ENCODE assay signal across 9 mouse cellular contexts in genomic region chr10:78168792-78169191, GRCm38 (mm10). TPM values are rescaled to one million over a fixed set of nuclear protein-coding genes. Genes with fewer than 3 reads are reported as not detected.
DNase-seq lines count a peak whose midpoint lies in the region; ATAC-seq and TF ChIP-seq lines count a peak whose summit lies in the region.
"Had no signal": no experiment of that assay in that cellular context is flagged by ENCODE, and none has a peak within 500 bp of the region (broad histone marks: within the 10 kb centered on the region; RNA-seq: fewer than 3 reads in every experiment).

No protein-coding gene starts in this region.

- no peak for ATAC-seq in forebrain, embryonic 12.5 days (ENCODE audit: low FRiP score)
- ATAC-seq in liver, embryonic 11.5 days (replicated peaks; ENCODE audit: low FRiP score): no peak

- peak overlapping the region; percentile 92 for H3ac ChIP-seq in C2C12 (ENCODE audit: control insufficient read depth, insufficient read length, low read depth)

- H3K4me1 ChIP-seq in forebrain, embryonic 12.5 days: peaks cover 19% of the 10 kb centered on the region
- peaks cover 14% of the 10 kb centered on the region for H3K4me1 ChIP-seq in liver, embryonic 11.5 days (replicated peaks; ENCODE audit: control insufficient read depth, insufficient read depth, low read length)

- H3K36me3 ChIP-seq in C2C12 (ENCODE audit: control insufficient read depth, insufficient read depth): peaks cover 36% of the 10 kb centered on the region
- peaks cover 62% of the 10 kb centered on the region for H3K36me3 ChIP-seq in forebrain, embryonic 12.5 days (replicated peaks)
- H3K36me3 ChIP-seq in liver, embryonic 11.5 days (ENCODE audit: control insufficient read depth, insufficient read depth, low read length): peaks cover 43% of the 10 kb centered on the region

- no peak for DNase-seq in gastrocnemius, adult 2 months
- no peak for DNase-seq in gastrocnemius, adult 8-10 months (ENCODE audit: low spot score in 2 of 2)
- no peak for DNase-seq in liver, embryonic 11.5 days (ENCODE audit: low spot score)
- DNase-seq in right cerebral cortex, postnatal 14 days: no peak
- no peak for DNase-seq in frontal cortex, postnatal 10 days (ENCODE audit: low spot score in 2 of 2)
- no peak for DNase-seq in layer of hippocampus, postnatal 10 days (ENCODE audit: low spot score in 2 of 2)
- DNase-seq: retina, postnatal 1 day had no signal

- no peaks in the 10 kb centered on the region for H3K9me3 ChIP-seq in forebrain, embryonic 12.5 days
- H3K9me3 ChIP-seq in liver, embryonic 11.5 days (ENCODE audit: control insufficient read depth, low read length): no peaks in the 10 kb centered on the region

- H3K4me3 ChIP-seq in gastrocnemius, adult 2 months: peak overlapping the region; percentile 92
- peak overlapping the region; percentile 59 for H3K4me3 ChIP-seq in C2C12 (ENCODE audit: insufficient read depth, poor library complexity, severe bottlenecking)
- peak overlapping the region; percentile 82 for H3K4me3 ChIP-seq in forebrain, embryonic 12.5 days (replicated peaks)
- peak overlapping the region; percentile 91 for H3K4me3 ChIP-seq in liver, embryonic 11.5 days (ENCODE audit: low read depth, low read length)

- TF ChIP-seq CTCF in gastrocnemius, adult 2 months (IDR thresholded peaks at IDR 0.05): no peak
- TF ChIP-seq CTCF in C2C12 (IDR thresholded peaks at IDR 0.05; ENCODE audit: control insufficient read depth, insufficient read depth, insufficient read length): no peak

- H3K9ac ChIP-seq in forebrain, embryonic 12.5 days: peak overlapping the region; percentile 79
- peak overlapping the region; percentile 91 for H3K9ac ChIP-seq in liver, embryonic 11.5 days (ENCODE audit: low read depth, low read length)

- H3K27me3 ChIP-seq in C2C12 (ENCODE audit: control insufficient read depth, insufficient read depth, insufficient read length): no peaks in the 10 kb centered on the region
- no peaks in the 10 kb centered on the region for H3K27me3 ChIP-seq in forebrain, embryonic 12.5 days
- no peaks in the 10 kb centered on the region for H3K27me3 ChIP-seq in liver, embryonic 11.5 days (replicated peaks; ENCODE audit: control insufficient read depth, insufficient read depth, low read length)

- intact Hi-C loops in gastrocnemius, adult 2 months (cut with DNase I): loop anchor here (5.0 kb wide), 1 partner anchor 546 kb away; the partner anchor contains the start of gene Ube2g2

- peak overlapping the region; percentile 98 for H3K27ac ChIP-seq in gastrocnemius, adult 2 months
- H3K27ac ChIP-seq in forebrain, embryonic 12.5 days: no peak overlapping the region
- H3K27ac ChIP-seq in liver, embryonic 11.5 days (ENCODE audit: low read depth, low read length): 0 out of 2 replicates have a peak overlapping the region, but pooled peaks have one; percentile 36

- H3K4me2 ChIP-seq in forebrain, embryonic 12.5 days: peak overlapping the region; percentile 91
- peak overlapping the region; percentile 94 for H3K4me2 ChIP-seq in liver, embryonic 11.5 days

- 90% methylated on average over 11 of the region's 11 CpGs for WGBS in forebrain, embryonic 12.5 days
- 81% methylated on average over 11 of the region's 11 CpGs for WGBS in liver, embryonic 11.5 days

- H3K79me3 ChIP-seq in C2C12 (ENCODE audit: low read depth): no peaks in the 10 kb centered on the region

- peaks cover 8% of the 10 kb centered on the region for H3K79me2 ChIP-seq in C2C12 (ENCODE audit: control insufficient read depth, insufficient read depth)

TF ChIP-seq in C2C12, 6 proteins besides CTCF, POLR2A, EP300 and RAD21:
- TF ChIP-seq MYOG (IDR thresholded peaks at IDR 0.05; ENCODE audit: control insufficient read depth, extremely low read depth, insufficient read length): no peak
- no peak for TF ChIP-seq CEBPB (IDR thresholded peaks at IDR 0.05; ENCODE audit: low read depth)
- no peak for TF ChIP-seq MAX (IDR thresholded peaks at IDR 0.05)
- no peak for TF ChIP-seq MYOD1 (IDR thresholded peaks at IDR 0.05; ENCODE audit: control insufficient read depth, insufficient read length, low read depth)
- TF ChIP-seq FOSL1 (IDR thresholded peaks at IDR 0.05; ENCODE audit: insufficient read depth, low read length, poor library complexity, severe bottlenecking): no peak
- TF ChIP-seq USF1 (IDR thresholded peaks at IDR 0.05; ENCODE audit: low read depth): no peak

RNA-seq across cellular contexts. Expression of gene D10Jhu81e, which starts 0.8 kb away (rescaled TPM):
- total RNA-seq in gastrocnemius, adult 2 months (2021): 100 to 1,000 TPM; 231 to 289 TPM
- total RNA-seq in gastrocnemius, adult 8-10 months (2022): 100 to 1,000 TPM; 250 to 278 (median 260) TPM
- polyA plus RNA-seq in C2C12 (2012; fragmentation: generic; extraction: Trizol): 38.0 TPM
- 17.4 and 23.9 TPM in 2 replicates for polyA plus RNA-seq in forebrain, embryonic 12.5 days (2016; fragmentation: Nextera tagmentation; extraction: Ambion mirVana)
- polyA plus RNA-seq in liver, embryonic 11.5 days (2014; fragmentation: Nextera tagmentation; extraction: Ambion mirVana): 22.9 and 24.3 TPM in 2 replicates
- total RNA-seq in layer of hippocampus, postnatal 10 days (2021): 10 to 100 TPM; 90.8 to 97.1 TPM

RNA-seq across cellular contexts. Expression of gene Pwp2, which starts 16.2 kb away (rescaled TPM):
- total RNA-seq in gastrocnemius, adult 2 months (2021): 10 to 100 TPM; 10.7 to 11.0 TPM
- total RNA-seq in gastrocnemius, adult 8-10 months (2022): 10 to 100 TPM; 10.3 to 12.0 (median 11.5) TPM
- 32.4 TPM for polyA plus RNA-seq in C2C12 (2012; fragmentation: generic; extraction: Trizol)
- 22.3 and 26.7 TPM in 2 replicates for polyA plus RNA-seq in forebrain, embryonic 12.5 days (2016; fragmentation: Nextera tagmentation; extraction: Ambion mirVana)
- 30.8 and 35.0 TPM in 2 replicates for polyA plus RNA-seq in liver, embryonic 11.5 days (2014; fragmentation: Nextera tagmentation; extraction: Ambion mirVana)
- total RNA-seq in layer of hippocampus, postnatal 10 days (2021): 10 to 100 TPM; 18.1 to 21.0 TPM
